Mouse (Mus musculus) neural tube, embryonic 11.5 days (tissue): ENCODE measurements around the gene Ctxn1. TPM values are rescaled to one million over a fixed set of nuclear protein-coding genes. Genes with fewer than 3 reads are reported as not detected.

ENCODE experiments used
- ATAC-seq: fragments of 200-750 bp; cut with Nextera tagmentation; 2 replicates; pipeline ENCODE4 v1.8.0; 2017; ENCODE audit warnings: moderate number of reproducible peaks, mild to moderate bottlenecking, moderate TSS enrichment, moderate library complexity; ENCODE audit not compliant: insufficient read depth, low FRiP score, low TSS enrichment
- DNase-seq: peaks from one replicate; pipeline ENCODE4 v3.0.0-alpha.2; 2015; ENCODE audit warnings: low spot score
- H3K27ac ChIP-seq: fragments of 300-500 bp; sonication (generic); 2 replicates; pipeline ENCODE4 v1.5.1; 2014; ENCODE audit warnings: low read depth, mild to moderate bottlenecking, low read length
- H3K27me3 ChIP-seq: fragments of 300-500 bp; sonication (generic); 2 replicates; pipeline ENCODE4 v1.6.1; 2014; ENCODE audit warnings: mild to moderate bottlenecking, low read length, mixed read lengths; ENCODE audit not compliant: control insufficient read depth, insufficient read depth
- H3K36me3 ChIP-seq: fragments of 300-500 bp; sonication (generic); 2 replicates; pipeline ENCODE4 v1.6.1; 2014; ENCODE audit warnings: mild to moderate bottlenecking, low read length, moderate library complexity, mixed read lengths; ENCODE audit not compliant: control insufficient read depth, insufficient read depth
- H3K4me1 ChIP-seq: fragments of 300-500 bp; sonication (generic); 2 replicates; pipeline ENCODE4 v1.6.1; 2014; ENCODE audit warnings: low read length, mixed read lengths; ENCODE audit not compliant: control insufficient read depth, insufficient read depth
- H3K4me2 ChIP-seq: fragments of 300-500 bp; sonication (generic); 2 replicates; pipeline ENCODE4 v1.6.1; 2014; ENCODE audit warnings: low read depth, mild to moderate bottlenecking, moderate library complexity
- H3K4me3 ChIP-seq: fragments of 300-500 bp; sonication (generic); 2 replicates; pipeline ENCODE4 v1.5.1; 2014; ENCODE audit warnings: low read depth, low read length
- H3K9ac ChIP-seq: fragments of 300-500 bp; sonication (generic); 2 replicates; pipeline ENCODE4 v1.6.1; 2014; ENCODE audit warnings: mild to moderate bottlenecking, low read length
- H3K9me3 ChIP-seq: fragments of 300-500 bp; sonication (generic); 2 replicates; pipeline ENCODE4 v1.6.1; 2016; ENCODE audit warnings: low read length; ENCODE audit not compliant: control insufficient read depth
- WGBS: fragments of 180-500 bp; shearing (Covaris S2); extraction: QIAGEN DNeasy Blood & Tissue Kit; methylation state at CpG from one replicate; pipeline ENCODE4 v1.1.7; 2014; 5-methylcytosine and 5-hydroxymethylcytosine counted together
- polyA plus RNA-seq: library from polyadenylated mRNA; unstranded; fragments of >200 nt; fragmentation: Nextera tagmentation; extraction: Ambion mirVana; gene quantifications from 2 replicates; pipeline ENCODE4 v1.2.1, GENCODE M21; 2014

The Ctxn1 gene
- polyA plus RNA-seq: 140 TPM in 2 replicates

- Histone ChIP-seq H3K4me1 (peaks cover 16% of the 10 kb centered on the region), H3K9me3 (no peaks in the 10 kb centered on the region), H3K9ac (peak within 1 kb of the TSS; percentile 97), H3K27ac (peak within 1 kb of the TSS; percentile 93), H3K36me3 (peaks cover 5% of the 10 kb centered on the region), H3K27me3 (no peaks in the 10 kb centered on the region), H3K4me3 (peak within 1 kb of the TSS; percentile 91), H3K4me2 (peak within 1 kb of the TSS; percentile 72)
- 7% methylated on average over 33 of the region's 33 CpGs for WGBS
- peak; percentile 89 for ATAC-seq
- DNase-seq: peak; percentile 97
Measured at GRCm38 (mm10) chr8:4259125-4259804, at the start of gene Ctxn1. TSS of gene Ctxn1 (minus strand) at chr8:4259274.

- ATAC-seq: no peak
- DNase-seq: no peak
- no peaks in the 10 kb centered on the region for H3K4me1 ChIP-seq
- no peak overlapping the region for H3K4me3 ChIP-seq
- H3K27me3 ChIP-seq: no peaks in the 10 kb centered on the region
- H3K4me2 ChIP-seq: no peak overlapping the region
- H3K27ac ChIP-seq: no peak overlapping the region
- no peak overlapping the region for H3K9ac ChIP-seq
- 92% methylated on average over 2 of the region's 2 CpGs for WGBS
- no peaks in the 10 kb centered on the region for H3K9me3 ChIP-seq
- H3K36me3 ChIP-seq: peaks cover 31% of the 10 kb centered on the region
Measured at GRCm38 (mm10) chr8:4305838-4306237, 46.8 kb upstream of the Ctxn1 start.

- Histone ChIP-seq H3K27me3 (no peaks in the 10 kb centered on the region), H3K9ac (no peak overlapping the region), H3K4me2 (no peak overlapping the region), H3K4me1 (no peaks in the 10 kb centered on the region), H3K9me3 (no peaks in the 10 kb centered on the region), H3K27ac (no peak overlapping the region), H3K4me3 (no peak overlapping the region), H3K36me3 (peaks cover 35% of the 10 kb centered on the region)
- WGBS: 78% methylated on average over 3 of the region's 3 CpGs
- no peak for ATAC-seq
- no peak for DNase-seq
Measured at GRCm38 (mm10) chr8:4304124-4304547, 45.1 kb upstream of the Ctxn1 start.

GRCm38 (mm10) chr8:4297822-4298221 is 38.7 kb upstream of the Ctxn1 start:
- H3K36me3 ChIP-seq: peaks cover 27% of the 10 kb centered on the region
- WGBS: 93% methylated on average over 4 of the region's 4 CpGs

GRCm38 (mm10) chr8:4292738-4293137 is 33.7 kb upstream of the Ctxn1 start:
- Histone ChIP-seq H3K27me3 (no peaks in the 10 kb centered on the region), H3K9me3 (no peaks in the 10 kb centered on the region), H3K36me3 (peaks cover 15% of the 10 kb centered on the region), H3K9ac (no peak overlapping the region), H3K27ac (no peak overlapping the region), H3K4me2 (no peak overlapping the region), H3K4me3 (no peak overlapping the region), H3K4me1 (no peaks in the 10 kb centered on the region)
- DNase-seq (no peak), ATAC-seq (no peak)
- 91% methylated on average over 5 of the region's 5 CpGs for WGBS

More at GRCm38 (mm10) chr8:4297822-4298221, 38.7 kb upstream of the Ctxn1 start:
- ATAC-seq: no peak
- no peaks in the 10 kb centered on the region for H3K27me3 ChIP-seq
- H3K27ac ChIP-seq: no peak overlapping the region
- no peak overlapping the region for H3K4me2 ChIP-seq
- H3K4me3 ChIP-seq: no peak overlapping the region
- no peak for DNase-seq
- no peaks in the 10 kb centered on the region for H3K9me3 ChIP-seq
- no peak overlapping the region for H3K9ac ChIP-seq
- no peaks in the 10 kb centered on the region for H3K4me1 ChIP-seq

GRCm38 (mm10) chr8:4276111-4276465 is 17.0 kb upstream of the Ctxn1 start:
- Histone ChIP-seq H3K4me2 (peak overlapping the region; percentile 62), H3K27ac (0 out of 2 replicates have a peak overlapping the region, but pooled peaks have one; percentile 53), H3K4me3 (peak overlapping the region; percentile 78), H3K9ac (peak overlapping the region; percentile 81), H3K27me3 (no peaks in the 10 kb centered on the region), H3K36me3 (peaks cover 2% of the 10 kb centered on the region; the same call in 1 of the 2 replicates), H3K9me3 (no peaks in the 10 kb centered on the region), H3K4me1 (no peaks in the 10 kb centered on the region)
- DNase-seq (no peak), ATAC-seq (no peak; the same call in 1 of the 2 replicates)
- WGBS: 29% methylated on average over 9 of the region's 9 CpGs

- Histone ChIP-seq H3K27me3 (no peaks in the 10 kb centered on the region), H3K27ac (0 out of 2 replicates have a peak within 1 kb of the TSS, but pooled peaks have one; percentile 53), H3K36me3 (peaks cover 2% of the 10 kb centered on the region; the same call in 1 of the 2 replicates), H3K9me3 (no peaks in the 10 kb centered on the region), H3K4me2 (peak within 1 kb of the TSS; percentile 62), H3K4me3 (peak within 1 kb of the TSS; percentile 78), H3K4me1 (no peaks in the 10 kb centered on the region), H3K9ac (peak within 1 kb of the TSS; percentile 81)
- ATAC-seq (peak; percentile 94), DNase-seq (peak; percentile 97)
- WGBS: under 1% methylated on average over 39 of the region's 39 CpGs
Measured at GRCm38 (mm10) chr8:4275275-4276110, 16.4 kb upstream of the Ctxn1 start, which contains the start of gene Timm44. TSS of gene Timm44 (minus strand) at chr8:4275913.

- H3K9ac ChIP-seq: no peak overlapping the region
- no peak overlapping the region for H3K27ac ChIP-seq
- peaks cover 22% of the 10 kb centered on the region for H3K36me3 ChIP-seq
- H3K4me2 ChIP-seq: no peak overlapping the region
- no peaks in the 10 kb centered on the region for H3K27me3 ChIP-seq
- ATAC-seq (no peak), DNase-seq (no peak)
- H3K9me3 ChIP-seq: no peaks in the 10 kb centered on the region
- 93% methylated on average over 6 of the region's 6 CpGs for WGBS
- no peaks in the 10 kb centered on the region for H3K4me1 ChIP-seq
- H3K4me3 ChIP-seq: no peak overlapping the region
Measured at GRCm38 (mm10) chr8:4269609-4270008, 10.5 kb upstream of the Ctxn1 start.
